ENCODE assay signal across 20 mouse cellular contexts in genomic region chr2:59813457-59813856, GRCm38 (mm10).
DNase-seq lines count a peak whose midpoint lies in the region; ATAC-seq and TF ChIP-seq lines count a peak whose summit lies in the region.
"Had no signal": no experiment of that assay in that cellular context is flagged by ENCODE, and none has a peak within 500 bp of the region (broad histone marks: within the 10 kb centered on the region; RNA-seq: fewer than 3 reads in every experiment).

No protein-coding gene starts in this region.

- no peaks in the 10 kb centered on the region for H3K9me3 ChIP-seq in hindbrain, embryonic 16.5 days (ENCODE audit: control insufficient read depth, low read length)
- no peaks in the 10 kb centered on the region for H3K9me3 ChIP-seq in hindbrain, embryonic 12.5 days (replicated peaks)
- H3K9me3 ChIP-seq: heart, embryonic 13.5 days; stomach, embryonic 15.5 days had no signal

- no peaks in the 10 kb centered on the region; the same call in none of the 2 replicates for H3K4me1 ChIP-seq in hindbrain, embryonic 16.5 days (ENCODE audit: control insufficient read depth, insufficient read depth, low read depth, low read length)
- H3K4me1 ChIP-seq in hindbrain, embryonic 12.5 days: peaks cover 6% of the 10 kb centered on the region; the same call in 1 of the 2 replicates
- H3K4me1 ChIP-seq: stomach, embryonic 15.5 days had no signal

- TF ChIP-seq CTCF in brain, embryonic 14.5 days (IDR thresholded peaks at IDR 0.05; ENCODE audit: borderline replicate concordance, extremely low read depth, insufficient read depth, insufficient read length): no peak

- H3K27ac ChIP-seq in hindbrain, embryonic 16.5 days (ENCODE audit: low read depth, low read length): no peak overlapping the region
- H3K27ac ChIP-seq in hindbrain, embryonic 12.5 days: no peak overlapping the region
- H3K27ac ChIP-seq: heart, embryonic 13.5 days; stomach, embryonic 15.5 days had no signal

- H3K27me3 ChIP-seq in hindbrain, embryonic 16.5 days (replicated peaks; ENCODE audit: control insufficient read depth, insufficient read depth, low read length): no peaks in the 10 kb centered on the region
- no peaks in the 10 kb centered on the region for H3K27me3 ChIP-seq in hindbrain, embryonic 12.5 days
- H3K27me3 ChIP-seq: heart, embryonic 13.5 days; stomach, embryonic 15.5 days had no signal

- 60% methylated on average over 13 of the region's 13 CpGs for WGBS in hindbrain, embryonic 16.5 days
- 83% methylated on average over 13 of the region's 13 CpGs for WGBS in hindbrain, embryonic 12.5 days

- no peak for TF ChIP-seq POLR2A in brain, embryonic 14.5 days (IDR thresholded peaks at IDR 0.05; ENCODE audit: borderline replicate concordance, extremely low read depth, insufficient read depth, insufficient read length, poor library complexity, severe bottlenecking)

- no peak for ATAC-seq in cerebellum, adult (ENCODE audit: insufficient number of reproducible peaks, low FRiP score, low TSS enrichment)
- ATAC-seq in hindbrain, embryonic 16.5 days: peak; percentile 77; the same call in 1 of the 2 replicates
- no peak for ATAC-seq in hindbrain, embryonic 12.5 days (ENCODE audit: low FRiP score)
- ATAC-seq: intestine, embryonic 16.5 days had no signal

- no peak overlapping the region for H3K4me2 ChIP-seq in hindbrain, embryonic 16.5 days (ENCODE audit: low read length)
- H3K4me2 ChIP-seq in hindbrain, embryonic 12.5 days (replicated peaks): no peak overlapping the region
- H3K4me2 ChIP-seq: heart, embryonic 13.5 days; liver, embryonic 11.5 days; stomach, embryonic 15.5 days had no signal

- H3K4me3 ChIP-seq in hindbrain, embryonic 16.5 days (ENCODE audit: low read length): no peak overlapping the region
- no peak overlapping the region for H3K4me3 ChIP-seq in hindbrain, embryonic 12.5 days
- H3K4me3 ChIP-seq: heart, embryonic 13.5 days; stomach, embryonic 15.5 days had no signal

- DNase-seq in cerebellum, adult 9-10 months: peak; percentile 52
- peak; percentile 15 for DNase-seq in adrenal gland, postnatal 25 days
- peak; percentile 40 for DNase-seq in brain, embryonic 14.5 days (ENCODE audit: low read depth)
- DNase-seq in embryo, embryonic 10.5 days (ENCODE audit: low spot score): no peak
- DNase-seq in ovary, adult 18-20 months (ENCODE audit: low spot score): no peak
- DNase-seq: embryo, embryonic 11 days; gastrocnemius, postnatal 10 days; heart, adult 11 months; heart, postnatal 36 days; kidney, postnatal 36 days; lung, adult 18-20 months; thymus, adult 18-20 months; thymus, postnatal 4 days had no signal

- no peak overlapping the region for H3K9ac ChIP-seq in hindbrain, embryonic 16.5 days (ENCODE audit: low read depth, low read length)
- no peak overlapping the region for H3K9ac ChIP-seq in hindbrain, embryonic 12.5 days
- H3K9ac ChIP-seq: heart, embryonic 13.5 days; stomach, embryonic 15.5 days had no signal

- H3K36me3 ChIP-seq in hindbrain, embryonic 16.5 days (ENCODE audit: control insufficient read depth, insufficient read depth, low read length): no peaks in the 10 kb centered on the region
- H3K36me3 ChIP-seq in hindbrain, embryonic 12.5 days: no peaks in the 10 kb centered on the region

Comparison
In these comparisons a context has a peak if more than half of its experiments do, and no peak if none do; other contexts are left out.
1. DNase-seq: peak in cerebellum, adult 9-10 months (single experiment), adrenal gland, postnatal 25 days (single experiment) and brain, embryonic 14.5 days (single experiment); none in embryo, embryonic 10.5 days (single experiment) and ovary, adult 18-20 months (single experiment).